Mouse (Mus musculus) embryo, embryonic 10.5 days (tissue): ENCODE results near the gene Hist1h4d.
"Not testable (repeated sequence)": the region's sequence is repeated elsewhere in the genome, so short reads cannot be mapped to it uniquely, and the experiment has no call there.

Source experiments
- DNase-seq: peaks from one replicate; pipeline ENCODE4 v3.0.0-alpha.2; 2015; ENCODE audit warnings: low spot score

Hist1h4d gene

GRCm38 (mm10) chr13:23581408-23582218 is at the start of gene Hist1h4d:
Gene Hist1h4d (plus strand): TSS chr13:23581598.
- peak; percentile 100 for DNase-seq

GRCm38 (mm10) chr13:23532262-23533075 is 48.9 kb upstream of the Hist1h4d start:
- DNase-seq = peak; percentile 66

GRCm38 (mm10) chr13:23533560-23534367 is 47.6 kb upstream of the Hist1h4d start, which contains the start of gene Hist1h2af:
Gene Hist1h2af (plus strand): TSS chr13:23533906.
- DNase-seq = peak; percentile 95

GRCm38 (mm10) chr13:23534368-23535131 is 46.8 kb upstream of the Hist1h4d start:
- DNase-seq = no peak

DNA sequence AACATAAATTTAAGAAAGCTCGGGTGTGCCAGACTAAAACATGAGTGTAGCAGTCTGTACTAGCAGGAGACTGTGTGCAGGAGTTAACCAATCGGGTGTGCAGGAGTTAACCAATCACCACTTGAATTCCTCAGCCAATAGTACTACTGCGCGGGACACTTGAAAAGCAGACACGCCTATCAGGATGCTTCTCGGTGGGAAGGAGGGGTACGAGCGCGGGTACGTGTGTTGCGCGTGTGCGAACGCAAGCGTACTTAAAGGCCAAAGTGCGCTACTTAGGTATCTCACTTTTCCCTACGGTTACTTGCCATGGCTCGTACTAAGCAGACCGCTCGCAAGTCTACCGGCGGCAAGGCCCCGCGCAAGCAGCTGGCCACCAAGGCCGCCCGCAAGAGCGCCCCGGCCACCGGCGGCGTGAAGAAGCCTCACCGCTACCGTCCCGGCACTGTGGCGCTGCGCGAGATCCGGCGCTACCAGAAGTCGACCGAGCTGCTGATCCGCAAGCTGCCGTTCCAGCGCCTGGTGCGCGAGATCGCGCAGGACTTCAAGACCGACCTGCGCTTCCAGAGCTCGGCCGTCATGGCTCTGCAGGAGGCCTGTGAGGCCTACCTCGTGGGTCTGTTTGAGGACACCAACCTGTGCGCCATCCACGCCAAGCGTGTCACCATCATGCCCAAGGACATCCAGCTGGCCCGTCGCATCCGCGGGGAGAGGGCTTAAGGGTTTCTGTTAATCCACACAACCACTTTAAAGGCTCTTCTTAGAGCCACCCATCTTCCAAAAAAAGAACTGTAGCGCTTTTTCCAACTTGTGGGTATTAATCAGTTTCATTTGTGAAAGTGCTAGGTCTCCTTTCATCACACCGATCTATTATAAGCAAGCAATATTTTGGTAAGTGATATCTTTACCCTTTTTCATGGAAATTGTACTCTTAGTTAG is 46.0 kb upstream of the Hist1h4d start, which contains the start of gene Hist1h3g:
Gene Hist1h3g, plus strand, starts transcription at position 286 of the 939 bp plus-strand sequence.
- peak; percentile 98 for DNase-seq

DNA sequence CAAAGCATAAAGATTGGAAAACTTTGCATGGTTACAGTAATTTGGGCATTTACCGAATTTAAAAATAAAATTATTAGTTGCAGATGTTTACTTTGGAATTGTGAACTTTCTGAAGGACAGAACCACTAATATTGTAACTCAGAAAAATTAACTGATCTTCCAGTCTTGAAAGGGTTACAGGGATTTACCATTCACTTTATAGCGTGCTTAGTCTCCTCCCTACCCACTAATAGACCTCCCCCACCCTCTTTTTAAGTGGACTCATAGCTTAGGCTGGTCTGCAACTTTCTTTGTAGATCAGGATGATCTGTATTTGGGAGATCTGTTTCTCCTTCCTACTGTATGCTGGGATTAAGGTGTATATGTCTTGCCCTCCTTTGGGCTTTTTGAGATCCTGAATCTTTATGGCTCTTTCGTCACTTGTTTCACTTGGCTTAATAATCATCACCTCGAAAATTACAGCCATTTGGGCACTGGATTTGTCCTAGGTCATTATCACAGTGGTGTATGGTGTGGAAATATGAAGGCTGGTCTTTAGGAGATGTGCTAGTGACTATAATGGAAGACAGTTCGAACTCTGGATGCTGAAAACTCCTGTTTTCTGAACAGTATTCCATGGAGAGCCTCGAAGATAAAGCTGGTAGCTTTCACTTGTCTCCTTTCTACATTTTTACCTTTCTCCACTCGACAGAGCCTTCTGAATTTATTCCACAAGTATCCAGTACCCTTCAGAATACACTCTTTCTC is 45.1 kb upstream of the Hist1h4d start:
- peak; percentile 72 for DNase-seq

DNA sequence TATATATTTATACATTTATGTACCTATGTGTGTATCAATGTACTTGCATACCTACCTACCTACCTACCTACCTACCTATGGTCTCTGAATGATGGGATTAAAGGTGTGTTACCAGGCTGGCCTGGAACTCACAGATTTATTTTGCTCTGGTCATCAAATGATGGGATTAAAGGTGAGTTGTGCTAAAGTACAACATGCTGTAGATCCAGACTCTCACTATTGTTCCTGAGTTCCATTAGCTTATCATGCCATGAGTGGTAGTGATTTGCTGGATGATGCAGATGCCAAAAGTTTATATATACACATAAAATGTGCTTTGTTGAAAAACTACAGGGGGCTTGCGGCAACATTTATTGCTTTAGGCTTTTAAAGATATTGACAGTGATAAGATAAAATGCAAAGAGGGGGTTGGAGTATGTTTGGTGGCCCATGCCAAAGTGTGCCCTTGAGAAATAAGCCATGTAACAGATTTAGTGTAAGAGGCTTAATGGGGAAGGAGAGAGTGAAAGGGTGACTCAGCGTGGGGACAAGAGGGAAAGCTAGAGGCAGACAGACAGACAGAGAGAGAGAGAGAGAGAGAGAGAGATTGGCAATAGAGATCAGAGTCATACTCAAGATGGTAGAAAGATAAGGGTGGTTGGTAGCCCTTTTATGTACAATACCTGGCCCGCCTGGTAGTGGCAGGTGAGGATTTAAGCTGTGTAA is 44.2 kb upstream of the Hist1h4d start:
- peak; percentile 22 for DNase-seq

DNA sequence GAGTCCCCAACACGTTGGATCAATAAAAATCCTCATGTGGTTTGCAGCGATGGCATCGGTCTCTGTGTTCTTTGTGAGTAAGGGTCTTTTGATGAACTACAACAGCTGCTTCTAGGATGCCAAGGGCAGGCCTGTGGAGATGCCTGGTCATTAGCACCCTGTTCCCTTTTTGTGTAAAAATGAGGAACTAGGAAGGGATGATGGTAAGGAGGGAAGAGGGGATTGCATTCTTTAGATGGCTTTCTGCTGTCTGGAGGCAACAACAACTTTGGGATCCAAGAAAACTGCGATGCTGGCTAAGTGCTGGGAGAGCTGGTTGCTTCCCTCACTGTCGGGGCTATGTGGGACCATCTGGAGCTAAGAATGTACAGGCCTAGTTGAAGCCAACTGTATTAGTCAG is 43.1 kb upstream of the Hist1h4d start:
- DNase-seq = no peak

- DNase-seq = not testable (repeated sequence)
Observed at GRCm38 (mm10) chr13:23539821-23540220, 41.6 kb upstream of the Hist1h4d start.

DNA sequence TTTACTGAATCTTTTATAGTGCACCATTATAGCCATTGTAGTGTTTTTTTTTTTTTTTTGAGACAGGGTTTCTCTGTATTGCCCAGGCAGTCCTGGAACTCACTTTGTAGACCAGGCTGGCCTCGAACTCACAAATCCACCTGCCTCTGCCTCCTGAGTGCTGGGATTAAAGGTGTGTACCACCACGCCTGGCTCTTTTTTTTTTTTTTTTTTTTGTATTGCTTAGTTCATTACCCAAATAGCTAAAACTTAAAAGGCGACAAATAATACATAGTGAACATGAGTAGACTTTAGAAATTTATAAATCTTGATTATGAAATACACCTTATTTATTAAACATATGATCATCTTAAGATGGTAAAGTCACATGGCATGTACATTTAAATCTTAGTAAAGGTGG is 39.9 kb upstream of the Hist1h4d start:
- no peak for DNase-seq

DNA sequence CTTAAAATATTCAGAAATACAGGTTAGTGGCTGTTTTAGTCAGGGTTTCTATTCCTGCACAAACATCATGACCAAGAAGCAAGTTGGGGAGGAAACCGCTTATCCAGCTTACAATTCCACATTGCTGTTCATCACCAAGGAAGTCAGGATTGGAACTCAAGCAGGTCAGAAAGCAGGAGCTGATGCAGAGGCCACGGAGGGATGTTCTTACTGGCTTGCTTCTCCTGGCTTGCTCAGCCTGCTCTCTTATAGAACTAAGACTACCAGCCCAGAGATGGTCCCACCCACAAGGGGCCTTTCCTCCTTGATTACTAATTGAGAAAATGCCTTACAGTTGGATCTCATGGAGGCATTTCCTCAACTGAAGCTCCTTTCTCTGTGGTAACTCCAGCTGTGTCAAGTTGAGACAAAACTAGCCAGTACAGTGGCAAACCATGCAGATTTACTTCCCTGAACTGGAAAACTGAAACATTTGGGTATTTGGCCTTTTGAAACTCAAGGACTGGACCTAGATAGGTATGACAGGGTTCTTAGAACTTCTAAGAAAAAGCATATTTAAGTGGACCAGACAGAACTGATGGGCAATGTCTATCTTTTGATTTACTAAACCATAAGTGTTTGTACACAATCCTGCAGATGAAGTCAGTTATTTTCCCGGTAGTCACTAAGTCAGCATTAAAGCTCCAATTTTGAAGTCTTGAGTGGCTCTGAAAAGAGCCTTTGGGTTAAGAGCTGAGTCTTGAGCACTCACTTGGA is 39.0 kb upstream of the Hist1h4d start:
- DNase-seq = peak; percentile 64

DNA sequence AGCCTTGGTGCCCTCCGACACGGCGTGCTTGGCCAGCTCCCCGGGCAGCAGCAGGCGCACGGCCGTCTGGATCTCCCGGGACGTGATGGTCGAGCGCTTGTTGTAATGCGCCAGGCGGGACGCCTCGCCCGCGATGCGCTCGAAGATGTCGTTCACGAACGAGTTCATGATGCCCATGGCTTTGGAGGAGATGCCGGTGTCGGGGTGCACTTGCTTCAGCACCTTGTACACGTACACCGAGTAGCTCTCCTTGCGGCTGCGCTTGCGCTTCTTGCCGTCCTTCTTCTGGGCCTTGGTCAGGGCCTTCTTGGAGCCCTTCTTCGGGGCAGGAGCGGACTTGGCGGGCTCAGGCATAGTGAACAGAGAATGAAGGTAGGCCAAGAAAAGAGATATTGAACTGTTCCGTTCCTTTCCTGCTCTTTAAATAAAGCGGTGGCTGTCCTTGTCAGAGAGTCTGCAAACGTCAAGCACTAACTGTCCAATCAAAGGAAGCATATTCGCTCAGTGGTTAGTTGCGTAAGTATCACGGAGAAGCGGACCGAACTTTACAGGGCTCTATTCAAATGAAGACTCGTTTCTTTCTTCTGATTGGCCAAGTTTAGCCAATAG is 38.3 kb upstream of the Hist1h4d start, which contains the start of gene Hist1h2bh:
Gene Hist1h2bh, minus strand, starts transcription at position 394 of the 609 bp plus-strand sequence.
- DNase-seq = peak; percentile 95

GRCm38 (mm10) chr13:23543965-23544786 is 37.2 kb upstream of the Hist1h4d start, which contains the start of gene Hist1h3f:
Gene Hist1h3f (plus strand): TSS chr13:23544052.
- DNase-seq = peak; percentile 98

- not testable (repeated sequence) for DNase-seq
Observed at GRCm38 (mm10) chr13:23544787-23545120, 36.6 kb upstream of the Hist1h4d start.

GRCm38 (mm10) chr13:23546694-23547093 is 34.7 kb upstream of the Hist1h4d start:
- DNase-seq = no peak

DNA sequence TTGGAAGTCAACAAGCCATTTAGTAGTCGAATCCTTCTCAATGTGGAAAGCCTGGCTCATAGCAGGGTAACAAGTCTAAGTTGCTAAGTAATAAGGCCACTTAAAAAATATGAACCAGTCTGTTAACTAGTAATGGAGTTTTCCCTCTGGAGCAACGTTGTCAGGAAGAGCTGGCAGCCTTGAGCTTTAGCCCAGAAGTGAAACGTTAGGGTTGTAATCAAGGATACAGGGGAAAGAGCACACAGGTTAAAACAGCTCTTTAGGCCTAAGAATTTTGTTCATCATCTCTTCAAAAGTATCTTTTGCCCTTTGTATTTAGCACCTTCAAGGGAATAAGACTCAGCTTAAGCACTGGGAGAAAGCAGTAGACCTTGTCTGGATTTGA is 30.6 kb upstream of the Hist1h4d start:
- DNase-seq = peak; percentile 82
